Mouse (Mus musculus) gastrocnemius, adult 18-20 months (tissue): ENCODE data around the gene Cntnap5a. TPM values are rescaled to one million over a fixed set of nuclear protein-coding genes. Genes with fewer than 3 reads are reported as not detected.
"Not testable (repeated sequence)": the region's sequence is repeated elsewhere in the genome, so short reads cannot be mapped to it uniquely, and the experiment has no call there.

ENCODE experiments used
- DNase-seq: peaks from one replicate; pipeline ENCODE4 v3.0.0; 2021; ENCODE audit warnings: low spot score
- total RNA-seq, 2 experiments: library from RNA; stranded (reverse); gene quantifications; 2 replicates each; pipeline ENCODE4 v1.2.3; 2021

Gene Cntnap5a
- total RNA-seq, 2 experiments from 2014 or later = 0.02 TPM; not detected in 1

- no peak for DNase-seq
Observed at GRCm38 (mm10) chr1:116044083-116044482, 359.5 kb downstream of the Cntnap5a start.

- DNase-seq = no peak
Observed at GRCm38 (mm10) chr1:116107010-116107723, 422.6 kb downstream of the Cntnap5a start.

GRCm38 (mm10) chr1:116107724-116108058 is 423.1 kb downstream of the Cntnap5a start:
- no peak for DNase-seq

- DNase-seq = no peak
Observed at GRCm38 (mm10) chr1:116108381-116108780, 423.8 kb downstream of the Cntnap5a start.

GRCm38 (mm10) chr1:116125767-116126166 is 441.2 kb downstream of the Cntnap5a start:
- no peak for DNase-seq

GRCm38 (mm10) chr1:116127085-116127484 is 442.5 kb downstream of the Cntnap5a start:
- no peak for DNase-seq

- no peak for DNase-seq
Observed at GRCm38 (mm10) chr1:116128450-116129246, 444.1 kb downstream of the Cntnap5a start.

- DNase-seq = no peak
Observed at GRCm38 (mm10) chr1:116132471-116132870, 447.9 kb downstream of the Cntnap5a start.

GRCm38 (mm10) chr1:116149764-116150369 is 465.3 kb downstream of the Cntnap5a start:
- no peak for DNase-seq

GRCm38 (mm10) chr1:116184471-116184870 is 499.9 kb downstream of the Cntnap5a start:
- no peak for DNase-seq

GRCm38 (mm10) chr1:116188142-116188541 is 503.6 kb downstream of the Cntnap5a start:
- not testable (repeated sequence) for DNase-seq

- DNase-seq = no peak
Observed at GRCm38 (mm10) chr1:116192299-116192698, 507.7 kb downstream of the Cntnap5a start.

- no peak for DNase-seq
Observed at GRCm38 (mm10) chr1:116216883-116217282, 532.3 kb downstream of the Cntnap5a start.

- DNase-seq = no peak
Observed at GRCm38 (mm10) chr1:116240538-116240937, 556.0 kb downstream of the Cntnap5a start.

GRCm38 (mm10) chr1:116243856-116244255 is 559.3 kb downstream of the Cntnap5a start:
- peak; percentile 34 for DNase-seq

GRCm38 (mm10) chr1:116281144-116281543 is 596.6 kb downstream of the Cntnap5a start:
- DNase-seq = no peak

GRCm38 (mm10) chr1:116283968-116284367 is 599.4 kb downstream of the Cntnap5a start:
- DNase-seq = no peak

- DNase-seq = no peak
Observed at GRCm38 (mm10) chr1:116306555-116306954, 622.0 kb downstream of the Cntnap5a start.

- no peak for DNase-seq
Observed at GRCm38 (mm10) chr1:116311512-116311911, 627.0 kb downstream of the Cntnap5a start.

GRCm38 (mm10) chr1:116313269-116313668 is 628.7 kb downstream of the Cntnap5a start:
- DNase-seq = peak; percentile 15

GRCm38 (mm10) chr1:116324505-116324904 is 639.9 kb downstream of the Cntnap5a start:
- DNase-seq = no peak

GRCm38 (mm10) chr1:116353669-116354068 is 669.1 kb downstream of the Cntnap5a start:
- no peak for DNase-seq
